Mouse (Mus musculus): ENCODE measurements at regions not wholly inside any gene's neighbourhood (a gene's known extent, or its start where the extent isn't known, plus 50 kb on each side); places are given as distances from the start of the nearest gene placed in this dataset. TPM values are rescaled to one million over a fixed set of nuclear protein-coding genes. Genes with fewer than 3 reads are reported as not detected.

GRCm38 (mm10) chr13:7093072-7093649, 444.6 kb upstream of the Pfkp start:
- no peaks in the 10 kb centered on the region for H3K4me1 ChIP-seq (ENCODE audit: control insufficient read depth, low read depth, low read length)
- no peak overlapping the region for H3K9ac ChIP-seq (ENCODE audit: low read depth, low read length)
- no peaks in the 10 kb centered on the region for H3K36me3 ChIP-seq (ENCODE audit: control insufficient read depth, insufficient read depth)
- H3K27ac ChIP-seq (ENCODE audit: low read length), result no peak overlapping the region
- H3K27me3 ChIP-seq (ENCODE audit: control insufficient read depth, insufficient read depth, low read depth, low read length), result no peaks in the 10 kb centered on the region
- H3K4me2 ChIP-seq (ENCODE audit: low read depth, low read length), result no peak overlapping the region
- H3K9me3 ChIP-seq (replicated peaks; ENCODE audit: control insufficient read depth, low read length), result no peaks in the 10 kb centered on the region
- ATAC-seq (ENCODE audit: low read depth), result 0 out of 2 replicates have a peak, but pooled peaks have one; percentile 30
- no peak overlapping the region for H3K4me3 ChIP-seq (ENCODE audit: low read depth, low read length)
- WGBS (ENCODE audit: insufficient replicate concordance), result 48% methylated on average over 11 of the region's 11 CpGs

GRCm38 (mm10) chr13:7090916-7091315, 442.3 kb upstream of the Pfkp start:
- Histone ChIP-seq H3K36me3 (ENCODE audit: control insufficient read depth, insufficient read depth) (no peaks in the 10 kb centered on the region), H3K9me3 (replicated peaks; ENCODE audit: control insufficient read depth, low read length) (no peaks in the 10 kb centered on the region), H3K27ac (ENCODE audit: low read length) (no peak overlapping the region), H3K27me3 (ENCODE audit: control insufficient read depth, insufficient read depth, low read depth, low read length) (no peaks in the 10 kb centered on the region), H3K4me1 (ENCODE audit: control insufficient read depth, low read depth, low read length) (no peaks in the 10 kb centered on the region), H3K4me3 (ENCODE audit: low read depth, low read length) (no peak overlapping the region), H3K4me2 (ENCODE audit: low read depth, low read length) (no peak overlapping the region), H3K9ac (ENCODE audit: low read depth, low read length) (no peak overlapping the region)
- no peak for ATAC-seq (ENCODE audit: low read depth)
- WGBS (ENCODE audit: insufficient replicate concordance), result 44% methylated on average over 2 of the region's 2 CpGs

- no peaks in the 10 kb centered on the region for H3K4me1 ChIP-seq (ENCODE audit: control insufficient read depth, low read depth, low read length)
- ATAC-seq (ENCODE audit: low read depth), result no peak
- WGBS (ENCODE audit: insufficient replicate concordance), result 54% methylated on average over 3 of the region's 3 CpGs
- no peaks in the 10 kb centered on the region for H3K27me3 ChIP-seq (ENCODE audit: control insufficient read depth, insufficient read depth, low read depth, low read length)
- H3K9ac ChIP-seq (ENCODE audit: low read depth, low read length), result no peak overlapping the region
- no peaks in the 10 kb centered on the region for H3K9me3 ChIP-seq (replicated peaks; ENCODE audit: control insufficient read depth, low read length)
- H3K36me3 ChIP-seq (ENCODE audit: control insufficient read depth, insufficient read depth), result no peaks in the 10 kb centered on the region
- H3K4me3 ChIP-seq (ENCODE audit: low read depth, low read length), result no peak overlapping the region
- H3K4me2 ChIP-seq (ENCODE audit: low read depth, low read length), result no peak overlapping the region
- H3K27ac ChIP-seq (ENCODE audit: low read length), result no peak overlapping the region
These were observed 417.6 kb upstream of the Pfkp start for GRCm38 (mm10) chr13:7066211-7066610.

- ATAC-seq (ENCODE audit: low read depth), result no peak
- WGBS (ENCODE audit: insufficient replicate concordance), result 54% methylated on average over 3 of the region's 3 CpGs
- Histone ChIP-seq H3K4me1 (ENCODE audit: control insufficient read depth, low read depth, low read length) (no peaks in the 10 kb centered on the region), H3K27ac (ENCODE audit: low read length) (no peak overlapping the region), H3K27me3 (ENCODE audit: control insufficient read depth, insufficient read depth, low read depth, low read length) (no peaks in the 10 kb centered on the region), H3K9me3 (replicated peaks; ENCODE audit: control insufficient read depth, low read length) (no peaks in the 10 kb centered on the region), H3K9ac (ENCODE audit: low read depth, low read length) (no peak overlapping the region), H3K36me3 (ENCODE audit: control insufficient read depth, insufficient read depth) (no peaks in the 10 kb centered on the region), H3K4me2 (ENCODE audit: low read depth, low read length) (no peak overlapping the region), H3K4me3 (ENCODE audit: low read depth, low read length) (no peak overlapping the region)
These were observed 415.1 kb upstream of the Pfkp start for GRCm38 (mm10) chr13:7063717-7064116.

- Histone ChIP-seq H3K4me3 (ENCODE audit: low read depth, low read length) (no peak overlapping the region), H3K4me2 (ENCODE audit: low read depth, low read length) (no peak overlapping the region), H3K4me1 (ENCODE audit: control insufficient read depth, low read depth, low read length) (no peaks in the 10 kb centered on the region), H3K9ac (ENCODE audit: low read depth, low read length) (no peak overlapping the region), H3K27ac (ENCODE audit: low read length) (no peak overlapping the region), H3K36me3 (ENCODE audit: control insufficient read depth, insufficient read depth) (no peaks in the 10 kb centered on the region), H3K9me3 (replicated peaks; ENCODE audit: control insufficient read depth, low read length) (no peaks in the 10 kb centered on the region), H3K27me3 (ENCODE audit: control insufficient read depth, insufficient read depth, low read depth, low read length) (no peaks in the 10 kb centered on the region)
- WGBS (ENCODE audit: insufficient replicate concordance), result 64% methylated on average over 8 of the region's 8 CpGs
- no peak for ATAC-seq (ENCODE audit: low read depth)
These were observed 409.0 kb upstream of the Pfkp start for GRCm38 (mm10) chr13:7057545-7057944.

Small RNA genes lying in the stretch of these regions (microRNA-seq; reads per million reads assigned to microRNA genes)
- not detected for gene Gm22689

Measured in liver, embryonic 16.5 days (tissue).